Mouse (Mus musculus) layer of hippocampus, adult 9-10 months (tissue): ENCODE data around the gene Bsdc1.
"Not testable (repeated sequence)": the region's sequence is repeated elsewhere in the genome, so short reads cannot be mapped to it uniquely, and the experiment has no call there.

Experiments used
- DNase-seq: peaks from one replicate; pipeline ENCODE4 v3.0.0; 2022; ENCODE audit warnings: low spot score

The Bsdc1 gene

GRCm38 (mm10) chr4:129513086-129513767 is 51.8 kb downstream of the Bsdc1 start, which contains the start of gene Marcksl1:
TSS of gene Marcksl1 (plus strand) at chr4:129513581.
- peak; percentile 45 for DNase-seq

- no peak for DNase-seq
Measured at GRCm38 (mm10) chr4:129513891-129514290, 52.5 kb downstream of the Bsdc1 start.

- no peak for DNase-seq
Measured at GRCm38 (mm10) chr4:129514300-129514898, 53.0 kb downstream of the Bsdc1 start.

- no peak for DNase-seq
Measured at GRCm38 (mm10) chr4:129516925-129517324, 55.5 kb downstream of the Bsdc1 start.

GRCm38 (mm10) chr4:129518519-129518918 is 57.1 kb downstream of the Bsdc1 start:
- no peak for DNase-seq

- no peak for DNase-seq
Measured at GRCm38 (mm10) chr4:129525338-129525737, 64.0 kb downstream of the Bsdc1 start.

- DNase-seq = no peak
Measured at GRCm38 (mm10) chr4:129525889-129526288, 64.5 kb downstream of the Bsdc1 start.

GRCm38 (mm10) chr4:129528901-129529300 is 67.5 kb downstream of the Bsdc1 start:
- not testable (repeated sequence) for DNase-seq
